Mouse (Mus musculus): ENCODE results near the gene Spdye4a. TPM values are rescaled to one million over a fixed set of nuclear protein-coding genes. Genes with fewer than 3 reads are reported as not detected.

Gene Spdye4a
- total RNA-seq, 1 experiment, result not detected

- Histone ChIP-seq H3K27ac (ENCODE audit: insufficient read depth, low read depth, low read length, poor library complexity, severe bottlenecking) (no peak within 1 kb of the TSS), H3K4me3 (ENCODE audit: insufficient read depth in 1 of 2, low read depth in 1 of 2, low read length in 2 of 2, poor library complexity in 1 of 2, severe bottlenecking in 1 of 2) (peak within 1 kb of the TSS; percentile 55 to 77), H3K9ac (ENCODE audit: insufficient read depth, low read depth, low read length, poor library complexity, severe bottlenecking) (peak within 1 kb of the TSS; percentile 85), H3K4me1 (ENCODE audit: control insufficient read depth in 2 of 2, insufficient read depth in 2 of 2, low read length in 2 of 2, poor library complexity in 1 of 2) (peaks cover 2 to 3% of the 10 kb centered on the region in 2 experiments; a peak in 2 of 4 replicates), H3K36me3 (ENCODE audit: control insufficient read depth, insufficient read depth, low read length, poor library complexity, severe bottlenecking) (peaks cover 13% of the 10 kb centered on the region), H3K9me3 (ENCODE audit: control insufficient read depth, insufficient read depth, low read depth, low read length) (no peaks in the 10 kb centered on the region)
- in situ Hi-C loops (cut with MboI; ENCODE audit: low sequenced_read_pairs in 2 of 2, unreplicated experiment in 2 of 2), result no loop called here
- TF ChIP-seq MAFK (IDR thresholded peaks at IDR 0.05; ENCODE audit: insufficient read depth, low read depth, low read length) (no peak), HCFC1 (IDR thresholded peaks at IDR 0.05; ENCODE audit: borderline replicate concordance, insufficient read depth, low read length) (peak; percentile 93)
- peak; percentile 87 for DNase-seq (ENCODE audit: low read depth, low spot score)
Measured at GRCm38 (mm10) chr5:143180255-143181076, 46.2 kb downstream of the Spdye4a start, which contains the start of the genes Rbak and Spdye4b. TSS of gene Rbak (minus strand) at chr5:143180775. TSS of gene Spdye4b (plus strand) at chr5:143181017.

- no peak for DNase-seq (ENCODE audit: low read depth, low spot score)
- no peak overlapping the region for H3K9ac ChIP-seq (ENCODE audit: insufficient read depth, low read depth, low read length, poor library complexity, severe bottlenecking)
- H3K36me3 ChIP-seq (ENCODE audit: control insufficient read depth, insufficient read depth, low read length, poor library complexity, severe bottlenecking), result peaks cover 17% of the 10 kb centered on the region
- H3K9me3 ChIP-seq (ENCODE audit: control insufficient read depth, insufficient read depth, low read depth, low read length), result no peaks in the 10 kb centered on the region
- H3K27ac ChIP-seq (ENCODE audit: insufficient read depth, low read depth, low read length, poor library complexity, severe bottlenecking), result no peak overlapping the region
- in situ Hi-C loops (cut with MboI; ENCODE audit: low sequenced_read_pairs in 2 of 2, unreplicated experiment in 2 of 2), result no loop called here
- TF ChIP-seq ZNF384 (IDR thresholded peaks at IDR 0.05; ENCODE audit: low read depth, low read length) (no peak), ZC3H11A (IDR thresholded peaks at IDR 0.05; ENCODE audit: borderline replicate concordance, low read depth, low read length) (peak; percentile 11; the same call in 1 of the 2 replicates)
- peaks cover 2 to 3% of the 10 kb centered on the region in 2 experiments; a peak in 2 of 4 replicates for H3K4me1 ChIP-seq (ENCODE audit: control insufficient read depth in 2 of 2, insufficient read depth in 2 of 2, low read length in 2 of 2, poor library complexity in 1 of 2)
- H3K4me3 ChIP-seq (ENCODE audit: insufficient read depth in 1 of 2, low read depth in 1 of 2, low read length in 2 of 2, poor library complexity in 1 of 2, severe bottlenecking in 1 of 2), result no peak overlapping the region
Measured at GRCm38 (mm10) chr5:143179179-143179578, 47.5 kb downstream of the Spdye4a start.

DNA sequence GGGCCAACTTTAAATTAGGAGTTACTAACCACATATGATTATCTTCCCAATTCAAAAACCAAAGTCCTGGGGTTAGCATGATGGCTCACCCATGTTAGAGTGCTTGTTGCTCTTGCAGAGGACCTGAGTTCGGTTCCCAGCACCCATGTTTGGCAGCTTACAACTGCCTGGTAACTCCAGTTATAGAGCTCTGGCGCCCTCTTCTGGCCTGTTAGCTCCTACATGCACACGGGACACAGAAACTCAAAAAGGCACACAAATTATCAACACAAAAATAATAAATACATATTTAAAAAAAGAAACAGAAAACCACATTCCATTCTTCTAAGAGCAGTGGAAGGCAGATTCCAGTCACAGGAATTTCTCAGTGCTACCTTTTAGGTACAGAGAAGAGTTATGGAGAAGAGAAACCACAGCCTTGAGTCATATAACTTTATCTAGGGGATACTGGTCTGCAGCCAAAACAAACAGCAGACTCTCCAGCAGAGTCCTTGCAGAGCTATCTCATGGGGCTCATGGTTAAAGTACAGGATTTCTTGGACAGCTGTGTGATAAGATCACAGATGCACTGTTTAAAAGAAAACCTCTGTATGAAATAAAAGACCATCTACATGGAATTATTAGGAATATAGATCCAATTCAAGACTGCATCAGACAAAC is 49.0 kb downstream of the Spdye4a start:
- Histone ChIP-seq H3K4me1 (ENCODE audit: control insufficient read depth in 2 of 2, insufficient read depth in 2 of 2, low read length in 2 of 2, poor library complexity in 1 of 2) (peaks cover 2 to 3% of the 10 kb centered on the region in 2 experiments; a peak in 2 of 4 replicates), H3K9me3 (ENCODE audit: control insufficient read depth, insufficient read depth, low read depth, low read length) (no peaks in the 10 kb centered on the region), H3K27ac (ENCODE audit: insufficient read depth, low read depth, low read length, poor library complexity, severe bottlenecking) (no peak overlapping the region), H3K36me3 (ENCODE audit: control insufficient read depth, insufficient read depth, low read length, poor library complexity, severe bottlenecking) (peaks cover 28% of the 10 kb centered on the region), H3K9ac (ENCODE audit: insufficient read depth, low read depth, low read length, poor library complexity, severe bottlenecking) (no peak overlapping the region), H3K4me3 (ENCODE audit: insufficient read depth in 1 of 2, low read depth in 1 of 2, low read length in 2 of 2, poor library complexity in 1 of 2, severe bottlenecking in 1 of 2) (no peak overlapping the region)
- in situ Hi-C loops (cut with MboI; ENCODE audit: low sequenced_read_pairs in 2 of 2, unreplicated experiment in 2 of 2), result no loop called here
- TF ChIP-seq ZC3H11A (IDR thresholded peaks at IDR 0.05; ENCODE audit: borderline replicate concordance, low read depth, low read length), result peak; percentile 19; the same call in 1 of the 2 replicates
- no peak for TF ChIP-seq ZNF384 (IDR thresholded peaks at IDR 0.05; ENCODE audit: low read depth, low read length)
- no peak for TF ChIP-seq MAFK (IDR thresholded peaks at IDR 0.05; ENCODE audit: insufficient read depth, low read depth, low read length)
- DNase-seq (ENCODE audit: low read depth, low spot score), result no peak

- in situ Hi-C loops (cut with MboI; ENCODE audit: low sequenced_read_pairs in 2 of 2, unreplicated experiment in 2 of 2), result no loop called here
- H3K9ac ChIP-seq (ENCODE audit: insufficient read depth, low read depth, low read length, poor library complexity, severe bottlenecking), result no peak overlapping the region
- peaks cover 28% of the 10 kb centered on the region for H3K36me3 ChIP-seq (ENCODE audit: control insufficient read depth, insufficient read depth, low read length, poor library complexity, severe bottlenecking)
- no peak for TF ChIP-seq ZC3H11A (IDR thresholded peaks at IDR 0.05; ENCODE audit: borderline replicate concordance, low read depth, low read length)
- TF ChIP-seq HCFC1 (IDR thresholded peaks at IDR 0.05; ENCODE audit: borderline replicate concordance, insufficient read depth, low read length), result no peak
- no peak for TF ChIP-seq CHD2 (IDR thresholded peaks at IDR 0.05; ENCODE audit: low read depth, low read length)
- no peak for TF ChIP-seq ZNF384 (IDR thresholded peaks at IDR 0.05; ENCODE audit: low read depth, low read length)
- no peak for TF ChIP-seq MAFK (IDR thresholded peaks at IDR 0.05; ENCODE audit: insufficient read depth, low read depth, low read length)
- no peak for DNase-seq (ENCODE audit: low read depth, low spot score)
- no peak overlapping the region for H3K4me3 ChIP-seq (ENCODE audit: insufficient read depth in 1 of 2, low read depth in 1 of 2, low read length in 2 of 2, poor library complexity in 1 of 2, severe bottlenecking in 1 of 2)
- H3K4me1 ChIP-seq (ENCODE audit: control insufficient read depth in 2 of 2, insufficient read depth in 2 of 2, low read length in 2 of 2, poor library complexity in 1 of 2), result peaks cover 2 to 3% of the 10 kb centered on the region in 2 experiments; a peak in 2 of 4 replicates
- no peaks in the 10 kb centered on the region for H3K9me3 ChIP-seq (ENCODE audit: control insufficient read depth, insufficient read depth, low read depth, low read length)
- no peak overlapping the region for H3K27ac ChIP-seq (ENCODE audit: insufficient read depth, low read depth, low read length, poor library complexity, severe bottlenecking)
Measured at GRCm38 (mm10) chr5:143175970-143176369, 50.7 kb downstream of the Spdye4a start.

Other genes with a start within 250 kb of the Spdye4a start
- gene Rnf216, start 113.9 kb downstream of the Spdye4a start, total RNA-seq (2012; rRNA removed), result 17.7 and 23.8 TPM in 2 replicates
- gene Olfr718-ps1, start 79.3 kb downstream of the Spdye4a start, total RNA-seq (2012; rRNA removed), result 0.05 and 0.36 TPM in 2 replicates
- gene Rbak, start 46.1 kb downstream of the Spdye4a start, total RNA-seq (2012; rRNA removed), result 11.2 and 11.5 TPM in 2 replicates
- gene Spdye4b, start 45.9 kb downstream of the Spdye4a start, total RNA-seq (2012; rRNA removed), result 0.45 and 0.48 TPM in 2 replicates
- gene Zfp12, start 8.3 kb upstream of the Spdye4a start, total RNA-seq (2012; rRNA removed), result 8.6 and 9.4 TPM in 2 replicates
- 1.6 and 2.7 TPM in 2 replicates for gene Zfp316, start 43.1 kb upstream of the Spdye4a start, total RNA-seq (2012; rRNA removed)
- 0.67 and 0.69 TPM in 2 replicates for gene Zfp853, start 66.7 kb upstream of the Spdye4a start, total RNA-seq (2012; rRNA removed)
- 17.9 and 20.2 TPM in 2 replicates for gene E130309D02Rik, start 88.5 kb upstream of the Spdye4a start, total RNA-seq (2012; rRNA removed)
- gene Zdhhc4, start 102.4 kb upstream of the Spdye4a start, total RNA-seq (2012; rRNA removed), result 27.7 and 29.3 TPM in 2 replicates
- gene Grid2ip, start 130.4 kb upstream of the Spdye4a start, total RNA-seq (2012; rRNA removed), result 0.16 and 0.58 TPM in 2 replicates
- gene Kdelr2, start 176.9 kb upstream of the Spdye4a start, total RNA-seq (2012; rRNA removed), result 172 and 184 TPM in 2 replicates
- gene Daglb, start 237.7 kb upstream of the Spdye4a start, total RNA-seq (2012; rRNA removed), result 9.5 and 11.5 TPM in 2 replicates